Mouse (Mus musculus) layer of hippocampus, postnatal 10 days (tissue): Measurements from ENCODE around the gene Acox2. TPM values are rescaled to one million over a fixed set of nuclear protein-coding genes. Genes with fewer than 3 reads are reported as not detected.
"Not testable (repeated sequence)": the region's sequence is repeated elsewhere in the genome, so short reads cannot be mapped to it uniquely, and the experiment has no call there.

Source experiments
- DNase-seq, 2 experiments: peaks; one replicate each; pipeline ENCODE4 v3.0.0; 2021; ENCODE audit warnings: low spot score in 2 of 2
- long read RNA-seq: library from polyadenylated mRNA; stranded (forward); transcript quantifications from one replicate; pipeline ENCODE4 v2.0.0, GENCODE M21; 2023
- total RNA-seq, 2 experiments: library from RNA; stranded (reverse); gene quantifications; 2 replicates each; pipeline ENCODE4 v1.2.3; 2021

Acox2 gene
- under 1 TPM; 0.49 to 0.50 TPM for total RNA-seq
- long read RNA-seq, partial matches to known transcripts: 0 of 1 reads
- long read RNA-seq, other reads (novel, unspliced or antisense): 0 of 1 reads

GRCm38 (mm10) chr14:8259166-8259565 lies at the start of gene Acox2:
Acox2 (minus strand) TSS chr14:8259353.
- DNase-seq: no peak

GRCm38 (mm10) chr14:8308650-8309049 lies 49.5 kb upstream of the Acox2 start:
- DNase-seq: no peak

GRCm38 (mm10) chr14:8306884-8307283 lies 47.7 kb upstream of the Acox2 start:
- no peak for DNase-seq

GRCm38 (mm10) chr14:8305014-8305413 lies 45.9 kb upstream of the Acox2 start:
- DNase-seq: no peak

GRCm38 (mm10) chr14:8304082-8304481 lies 44.9 kb upstream of the Acox2 start:
- no peak for DNase-seq

- no peak for DNase-seq
Measured at GRCm38 (mm10) chr14:8302687-8303086, 43.5 kb upstream of the Acox2 start.

GRCm38 (mm10) chr14:8300281-8300680 lies 41.1 kb upstream of the Acox2 start:
- DNase-seq: peak; percentile 52 to 68

GRCm38 (mm10) chr14:8297889-8298293 lies 38.7 kb upstream of the Acox2 start:
- DNase-seq: no peak

- no peak for DNase-seq
Measured at GRCm38 (mm10) chr14:8294257-8294656, 35.1 kb upstream of the Acox2 start.

GRCm38 (mm10) chr14:8286595-8286994 lies 27.4 kb upstream of the Acox2 start:
- not testable (repeated sequence) for DNase-seq

- DNase-seq: no peak
Measured at GRCm38 (mm10) chr14:8283784-8284183, 24.6 kb upstream of the Acox2 start.

GRCm38 (mm10) chr14:8271281-8271680 lies 12.1 kb upstream of the Acox2 start:
- DNase-seq: not testable (repeated sequence)

- DNase-seq: no peak
Measured at GRCm38 (mm10) chr14:8264378-8264777, 5.2 kb upstream of the Acox2 start.

GRCm38 (mm10) chr14:8262242-8262641 lies 3.1 kb upstream of the Acox2 start:
- no peak for DNase-seq

- no peak for DNase-seq
Measured at GRCm38 (mm10) chr14:8260214-8260613, 1.1 kb upstream of the Acox2 start.

GRCm38 (mm10) chr14:8258752-8259151 lies 401 bp downstream of the Acox2 start:
- no peak for DNase-seq

- peak in 1 of 2 experiments; percentile 34 for DNase-seq
Measured at GRCm38 (mm10) chr14:8258335-8258627, 872 bp downstream of the Acox2 start.

GRCm38 (mm10) chr14:8257521-8258334 lies 1.4 kb downstream of the Acox2 start:
- DNase-seq: no peak

- no peak for DNase-seq
Measured at GRCm38 (mm10) chr14:8256881-8257280, 2.3 kb downstream of the Acox2 start.

- no peak for DNase-seq
Measured at GRCm38 (mm10) chr14:8256072-8256471, 3.1 kb downstream of the Acox2 start.

GRCm38 (mm10) chr14:8255076-8255729 lies 4.0 kb downstream of the Acox2 start:
- DNase-seq: peak; percentile 76 to 81

- DNase-seq: no peak
Measured at GRCm38 (mm10) chr14:8251330-8251885, 7.7 kb downstream of the Acox2 start.
